Comparison of ENCODE assay signal across 8 mouse cellular contexts in genomic region chr2:154551927-154552326, GRCm38 (mm10). TPM values are rescaled to one million over a fixed set of nuclear protein-coding genes. Genes with fewer than 3 reads are reported as not detected.
DNase-seq lines count a peak whose midpoint lies in the region; ATAC-seq and TF ChIP-seq lines count a peak whose summit lies in the region.

No protein-coding gene starts in this region.

- peak overlapping the region; percentile 50 for H3K4me2 ChIP-seq in kidney, embryonic 16.5 days (replicated peaks; ENCODE audit: low read depth, low read length)
- peak overlapping the region; percentile 42 for H3K4me2 ChIP-seq in hindbrain, embryonic 16.5 days (ENCODE audit: low read length)
- H3K4me2 ChIP-seq in midbrain, postnatal 0 days (ENCODE audit: low read depth, low read length, poor library complexity, severe bottlenecking) = peak overlapping the region; percentile 30

- H3K4me3 ChIP-seq in kidney, embryonic 16.5 days (ENCODE audit: low read length) = peak overlapping the region; percentile 15
- peak overlapping the region; percentile 36 for H3K4me3 ChIP-seq in embryonic facial prominence, embryonic 10.5 days
- H3K4me3 ChIP-seq in hindbrain, embryonic 16.5 days (ENCODE audit: low read length) = no peak overlapping the region
- H3K4me3 ChIP-seq in midbrain, postnatal 0 days (ENCODE audit: low read depth, low read length) = no peak overlapping the region

- 32% methylated on average over 21 of the region's 21 CpGs for WGBS in kidney, embryonic 16.5 days
- WGBS in embryonic facial prominence, embryonic 10.5 days = 27% methylated on average over 21 of the region's 21 CpGs
- 35% methylated on average over 21 of the region's 21 CpGs for WGBS in hindbrain, embryonic 16.5 days
- 43% methylated on average over 21 of the region's 21 CpGs for WGBS in midbrain, postnatal 0 days

- H3K9me3 ChIP-seq in kidney, embryonic 16.5 days (ENCODE audit: low read length) = no peaks in the 10 kb centered on the region
- no peaks in the 10 kb centered on the region for H3K9me3 ChIP-seq in embryonic facial prominence, embryonic 10.5 days
- H3K9me3 ChIP-seq in hindbrain, embryonic 16.5 days (ENCODE audit: control insufficient read depth, low read length) = no peaks in the 10 kb centered on the region
- H3K9me3 ChIP-seq in midbrain, postnatal 0 days (ENCODE audit: low read length) = no peaks in the 10 kb centered on the region

- H3K9ac ChIP-seq in kidney, embryonic 16.5 days (replicated peaks; ENCODE audit: low read length) = no peak overlapping the region
- peak overlapping the region; percentile 29 for H3K9ac ChIP-seq in hindbrain, embryonic 16.5 days (ENCODE audit: low read depth, low read length)
- H3K9ac ChIP-seq in midbrain, postnatal 0 days (replicated peaks; ENCODE audit: low read length, poor library complexity, severe bottlenecking) = no peak overlapping the region

- TF ChIP-seq CTCF in midbrain, postnatal 0 days (IDR thresholded peaks at IDR 0.05) = no peak

- peaks cover 25% of the 10 kb centered on the region for H3K27me3 ChIP-seq in kidney, embryonic 16.5 days (ENCODE audit: insufficient read depth, low read length)
- peaks cover 54% of the 10 kb centered on the region for H3K27me3 ChIP-seq in embryonic facial prominence, embryonic 10.5 days (replicated peaks; ENCODE audit: low read depth, poor library complexity, severe bottlenecking)
- no peaks in the 10 kb centered on the region; the same call in 1 of the 2 replicates for H3K27me3 ChIP-seq in hindbrain, embryonic 16.5 days (replicated peaks; ENCODE audit: control insufficient read depth, insufficient read depth, low read length)
- H3K27me3 ChIP-seq in midbrain, postnatal 0 days (ENCODE audit: insufficient read depth, low read length) = no peaks in the 10 kb centered on the region

- peaks cover 25% of the 10 kb centered on the region for H3K4me1 ChIP-seq in kidney, embryonic 16.5 days (ENCODE audit: insufficient read depth, low read length)
- peaks cover 33% of the 10 kb centered on the region for H3K4me1 ChIP-seq in embryonic facial prominence, embryonic 10.5 days
- H3K4me1 ChIP-seq in hindbrain, embryonic 16.5 days (ENCODE audit: control insufficient read depth, insufficient read depth, low read depth, low read length) = peaks cover 23% of the 10 kb centered on the region
- H3K4me1 ChIP-seq in midbrain, postnatal 0 days (ENCODE audit: insufficient read depth, low read length) = peaks cover 14% of the 10 kb centered on the region; the same call in 1 of the 2 replicates

- no peak for DNase-seq in kidney, adult 8-10 months
- peak; percentile 56 for DNase-seq in embryonic facial prominence, embryonic 10.5 days (ENCODE audit: low spot score)
- no peak for DNase-seq in midbrain, postnatal 0 days (ENCODE audit: low spot score)
- no peak for DNase-seq in left cerebral cortex, postnatal 10 days (ENCODE audit: extremely low spot score in 1 of 2, low spot score in 2 of 2)
- DNase-seq in thymus, postnatal 36 days = no peak
- DNase-seq in kidney, postnatal 14 days = no peak

- peak; percentile 29 for ATAC-seq in kidney, embryonic 16.5 days (ENCODE audit: low FRiP score, low TSS enrichment)
- ATAC-seq in hindbrain, embryonic 16.5 days = no peak
- ATAC-seq in midbrain, postnatal 0 days (ENCODE audit: low FRiP score) = no peak

- H3K36me3 ChIP-seq in kidney, embryonic 16.5 days (ENCODE audit: insufficient read depth, low read length) = no peaks in the 10 kb centered on the region
- H3K36me3 ChIP-seq in embryonic facial prominence, embryonic 10.5 days (replicated peaks) = no peaks in the 10 kb centered on the region
- H3K36me3 ChIP-seq in hindbrain, embryonic 16.5 days (ENCODE audit: control insufficient read depth, insufficient read depth, low read length) = no peaks in the 10 kb centered on the region
- 0 out of 2 replicates have a peak, but pooled peaks cover 3% of the 10 kb centered on the region for H3K36me3 ChIP-seq in midbrain, postnatal 0 days (ENCODE audit: insufficient read depth, low read length)

- intact Hi-C loops in left cerebral cortex, postnatal 10 days (cut with DNase I) = loop anchor here (10.0 kb wide), 1 partner anchor 63 kb away; the partner anchor contains the start of genes 4930519P11Rik and Zfp341

- no peak overlapping the region for H3K27ac ChIP-seq in kidney, embryonic 16.5 days (ENCODE audit: low read length)
- no peak overlapping the region; the same call in 1 of the 2 replicates for H3K27ac ChIP-seq in embryonic facial prominence, embryonic 10.5 days (replicated peaks)
- peak overlapping the region; percentile 65; the same call in 1 of the 2 replicates for H3K27ac ChIP-seq in hindbrain, embryonic 16.5 days (ENCODE audit: low read depth, low read length)
- no peak overlapping the region for H3K27ac ChIP-seq in midbrain, postnatal 0 days (ENCODE audit: low read depth, low read length)

RNA-seq across cellular contexts. Expression of gene Actl10, which starts 0.4 kb away (rescaled TPM):
- polyA plus RNA-seq in kidney, embryonic 16.5 days (2015; fragmentation: Nextera tagmentation; extraction: Ambion mirVana) = 0.20 and 0.27 TPM in 2 replicates
- polyA plus RNA-seq in embryonic facial prominence, embryonic 10.5 days (2016; fragmentation: Nextera tagmentation; extraction: Ambion mirVana) = 0.19 and 0.33 TPM in 2 replicates
- polyA plus RNA-seq in hindbrain, embryonic 16.5 days (2015; fragmentation: Nextera tagmentation; extraction: Ambion mirVana) = 0.47 and 0.50 TPM in 2 replicates
- total RNA-seq in midbrain, postnatal 0 days (2014; rRNA removed) = not detected in 2 replicates
- polyA plus RNA-seq in midbrain, postnatal 0 days (2015; fragmentation: Nextera tagmentation; extraction: Ambion mirVana) = 0.11 and 0.16 TPM in 2 replicates
- total RNA-seq in left cerebral cortex, postnatal 10 days (2021) = not detected

RNA-seq across cellular contexts. Expression of gene 1700003F12Rik, which starts 5.0 kb away (rescaled TPM):
- polyA plus RNA-seq in kidney, embryonic 16.5 days (2015; fragmentation: Nextera tagmentation; extraction: Ambion mirVana) = 0.44 and 0.64 TPM in 2 replicates
- polyA plus RNA-seq in embryonic facial prominence, embryonic 10.5 days (2016; fragmentation: Nextera tagmentation; extraction: Ambion mirVana) = 1.3 and 2.9 TPM in 2 replicates
- 2.4 and 2.5 TPM in 2 replicates for polyA plus RNA-seq in hindbrain, embryonic 16.5 days (2015; fragmentation: Nextera tagmentation; extraction: Ambion mirVana)
- total RNA-seq in midbrain, postnatal 0 days (2014; rRNA removed) = 1.6 and 2.5 TPM in 2 replicates
- polyA plus RNA-seq in midbrain, postnatal 0 days (2015; fragmentation: Nextera tagmentation; extraction: Ambion mirVana) = 4.0 and 5.3 TPM in 2 replicates
- total RNA-seq in left cerebral cortex, postnatal 10 days (2021) = under 1 TPM in 1 of 2 experiments, not detected in 1; 0.71 TPM

RNA-seq across cellular contexts. Expression of gene Necab3, which starts 6.8 kb away (rescaled TPM):
- polyA plus RNA-seq in kidney, embryonic 16.5 days (2015; fragmentation: Nextera tagmentation; extraction: Ambion mirVana) = 2.8 and 3.3 TPM in 2 replicates
- polyA plus RNA-seq in embryonic facial prominence, embryonic 10.5 days (2016; fragmentation: Nextera tagmentation; extraction: Ambion mirVana) = 3.2 and 3.6 TPM in 2 replicates
- polyA plus RNA-seq in hindbrain, embryonic 16.5 days (2015; fragmentation: Nextera tagmentation; extraction: Ambion mirVana) = 21.6 and 25.7 TPM in 2 replicates
- 23.3 and 27.7 TPM in 2 replicates for total RNA-seq in midbrain, postnatal 0 days (2014; rRNA removed)
- 18.1 and 18.9 TPM in 2 replicates for polyA plus RNA-seq in midbrain, postnatal 0 days (2015; fragmentation: Nextera tagmentation; extraction: Ambion mirVana)
- total RNA-seq in left cerebral cortex, postnatal 10 days (2021) = 10 to 100 TPM; 59.5 to 63.2 TPM

RNA-seq across cellular contexts. Expression of gene E2f1, which starts 17.8 kb away (rescaled TPM):
- polyA plus RNA-seq in kidney, embryonic 16.5 days (2015; fragmentation: Nextera tagmentation; extraction: Ambion mirVana) = 11.6 and 19.6 TPM in 2 replicates
- 25.2 and 26.0 TPM in 2 replicates for polyA plus RNA-seq in embryonic facial prominence, embryonic 10.5 days (2016; fragmentation: Nextera tagmentation; extraction: Ambion mirVana)
- 5.0 and 8.0 TPM in 2 replicates for polyA plus RNA-seq in hindbrain, embryonic 16.5 days (2015; fragmentation: Nextera tagmentation; extraction: Ambion mirVana)
- total RNA-seq in midbrain, postnatal 0 days (2014; rRNA removed) = 2.0 and 2.3 TPM in 2 replicates
- 2.1 and 2.3 TPM in 2 replicates for polyA plus RNA-seq in midbrain, postnatal 0 days (2015; fragmentation: Nextera tagmentation; extraction: Ambion mirVana)
- total RNA-seq in left cerebral cortex, postnatal 10 days (2021) = 10 to 100 TPM; 12.2 to 12.6 TPM

RNA-seq across cellular contexts. Expression of gene Pxmp4, which starts 51.6 kb away (rescaled TPM):
- polyA plus RNA-seq in kidney, embryonic 16.5 days (2015; fragmentation: Nextera tagmentation; extraction: Ambion mirVana) = 31.8 and 32.9 TPM in 2 replicates
- 11.6 and 13.8 TPM in 2 replicates for polyA plus RNA-seq in embryonic facial prominence, embryonic 10.5 days (2016; fragmentation: Nextera tagmentation; extraction: Ambion mirVana)
- polyA plus RNA-seq in hindbrain, embryonic 16.5 days (2015; fragmentation: Nextera tagmentation; extraction: Ambion mirVana) = 18.7 and 20.6 TPM in 2 replicates
- total RNA-seq in midbrain, postnatal 0 days (2014; rRNA removed) = 16.1 and 21.6 TPM in 2 replicates
- 17.8 and 21.1 TPM in 2 replicates for polyA plus RNA-seq in midbrain, postnatal 0 days (2015; fragmentation: Nextera tagmentation; extraction: Ambion mirVana)
- total RNA-seq in left cerebral cortex, postnatal 10 days (2021) = 10 to 100 TPM; 17.4 to 18.6 TPM

Comparison
In these comparisons a context has a peak if more than half of its experiments do, and no peak if none do; other contexts are left out.
1. H3K4me3 ChIP-seq: peak in kidney, embryonic 16.5 days (single experiment) and embryonic facial prominence, embryonic 10.5 days (single experiment); none in hindbrain, embryonic 16.5 days (single experiment) and midbrain, postnatal 0 days (single experiment).
2. Peak in every context shown above with its lines, with median percentiles within 50 percentile points of each other: H3K4me2 ChIP-seq.